ENCODE assay signal across 8 mouse cellular contexts in genomic region chr2:152737306-152738221, GRCm38 (mm10). TPM values are rescaled to one million over a fixed set of nuclear protein-coding genes. Genes with fewer than 3 reads are reported as not detected.
DNase-seq lines count a peak whose midpoint lies in the region; ATAC-seq lines count a peak whose summit lies in the region.

No protein-coding gene starts in this region.

- H3K9me3 ChIP-seq in forebrain, embryonic 16.5 days (ENCODE audit: control insufficient read depth, low read length) = no peaks in the 10 kb centered on the region
- no peaks in the 10 kb centered on the region for H3K9me3 ChIP-seq in intestine, embryonic 16.5 days (ENCODE audit: control insufficient read depth, low read length)

- peaks cover 47% of the 10 kb centered on the region for H3K4me1 ChIP-seq in forebrain, embryonic 16.5 days (replicated peaks; ENCODE audit: control insufficient read depth, insufficient read depth, low read length)
- peaks cover 69% of the 10 kb centered on the region for H3K4me1 ChIP-seq in intestine, embryonic 16.5 days (ENCODE audit: control insufficient read depth, insufficient read depth, low read length)

- peak; percentile 47 to 80 for DNase-seq in adrenal gland, adult (ENCODE audit: inconsistent age in 2 of 2, low spot score in 1 of 2)
- DNase-seq in adrenal gland, adult 8-10 months = no peak
- DNase-seq in MEL-GATA-1-ER (ENCODE audit: extremely low read depth, low read depth) = peak; percentile 34
- DNase-seq in layer of hippocampus, adult 9-11 months = no peak

- H3K4me3 ChIP-seq in forebrain, embryonic 16.5 days (replicated peaks; ENCODE audit: low read length) = peak overlapping the region; percentile 49
- peak overlapping the region; percentile 71 for H3K4me3 ChIP-seq in intestine, embryonic 16.5 days (ENCODE audit: low read length)
- H3K4me3 ChIP-seq in macrophage (ENCODE audit: inconsistent target) = peak overlapping the region; percentile 33

- H3K36me3 ChIP-seq in forebrain, embryonic 16.5 days (ENCODE audit: control insufficient read depth, insufficient read depth) = no peaks in the 10 kb centered on the region
- no peaks in the 10 kb centered on the region for H3K36me3 ChIP-seq in intestine, embryonic 16.5 days (ENCODE audit: control insufficient read depth, insufficient read depth, low read length)
- no peaks in the 10 kb centered on the region for H3K36me3 ChIP-seq in macrophage (ENCODE audit: inconsistent target)

- H3K4me2 ChIP-seq in forebrain, embryonic 16.5 days (ENCODE audit: low read length) = peak overlapping the region; percentile 87
- H3K4me2 ChIP-seq in intestine, embryonic 16.5 days (ENCODE audit: low read depth, low read length) = peak overlapping the region; percentile 87

- peak overlapping the region; percentile 34 for H3K9ac ChIP-seq in forebrain, embryonic 16.5 days (replicated peaks; ENCODE audit: low read depth, low read length)
- peak overlapping the region; percentile 88 for H3K9ac ChIP-seq in intestine, embryonic 16.5 days (ENCODE audit: low read depth, low read length)

- peaks cover 10% of the 10 kb centered on the region; the same call in 1 of the 2 replicates for H3K27me3 ChIP-seq in forebrain, embryonic 16.5 days (replicated peaks; ENCODE audit: control insufficient read depth, insufficient read depth, low read length)
- H3K27me3 ChIP-seq in intestine, embryonic 16.5 days (replicated peaks; ENCODE audit: control insufficient read depth, insufficient read depth, low read length) = no peaks in the 10 kb centered on the region

- H3K79me2 ChIP-seq in macrophage (ENCODE audit: inconsistent target) = peaks cover 21% of the 10 kb centered on the region

- 0 out of 2 replicates have a peak overlapping the region, but pooled peaks have one; percentile 21 for H3K27ac ChIP-seq in forebrain, embryonic 16.5 days (ENCODE audit: low read length)
- H3K27ac ChIP-seq in intestine, embryonic 16.5 days (ENCODE audit: low read length) = peak overlapping the region; percentile 96
- no peak overlapping the region for H3K27ac ChIP-seq in macrophage

- ATAC-seq in forebrain, embryonic 16.5 days = no peak
- ATAC-seq in intestine, embryonic 16.5 days = no peak
- no peak for ATAC-seq in monocyte, adult 5-6 weeks (replicated peaks; ENCODE audit: insufficient number of reproducible peaks, low FRiP score, low TSS enrichment, poor library complexity, severe bottlenecking)

- 24% methylated on average over 10 of the region's 10 CpGs for WGBS in forebrain, embryonic 16.5 days
- 13% methylated on average over 10 of the region's 10 CpGs for WGBS in intestine, embryonic 16.5 days
- 66% methylated on average over 10 of the region's 10 CpGs for WGBS in macrophage (ENCODE audit: missing documents)

RNA-seq across cellular contexts. Expression of gene Id1, which starts 1.5 kb away (rescaled TPM):
- total RNA-seq in adrenal gland, adult 8-10 months (2022) = 10 to 100 TPM; 38.9 to 74.3 (median 55.1) TPM
- 22.3 and 26.0 TPM in 2 replicates for polyA plus RNA-seq in forebrain, embryonic 16.5 days (2015; fragmentation: Nextera tagmentation; extraction: Ambion mirVana)
- 96.1 and 107 TPM in 2 replicates for polyA plus RNA-seq in intestine, embryonic 16.5 days (2015; fragmentation: Nextera tagmentation; extraction: Ambion mirVana)
- total RNA-seq in macrophage (2018; cell fraction: chromatin; rRNA removed) = 1 to 10 TPM in 10 of 26 experiments, under 1 TPM in 6, not detected in 10; 0.68 to 5.0 (median 1.2) TPM
- total RNA-seq in macrophage (2018; cell fraction: cytosol; rRNA removed) = 1 to 10 TPM in 5 of 26 experiments, under 1 TPM in 18, not detected in 3; 0.15 to 1.9 (median 0.52) TPM
- 10 to 100 TPM in 2 of 26 experiments, 1 to 10 TPM in 5, under 1 TPM in 8, not detected in 11; 0.63 to 45.8 (median 0.98) TPM for total RNA-seq in macrophage (2018; cell fraction: nucleus; rRNA removed)
- polyA plus RNA-seq in macrophage (2018) = 0.27 to 88.3 TPM (median 0.39 TPM) in 3 replicates
- total RNA-seq in monocyte, adult 5-6 weeks (2017) = 3.7 to 18.6 TPM (median 15.7 TPM) in 3 replicates

RNA-seq across cellular contexts. Expression of gene Cox4i2, which starts 16.4 kb away (rescaled TPM):
- total RNA-seq in adrenal gland, adult 8-10 months (2022) = 1 to 10 TPM; 1.3 to 4.4 (median 2.7) TPM
- 4.7 and 6.0 TPM in 2 replicates for polyA plus RNA-seq in forebrain, embryonic 16.5 days (2015; fragmentation: Nextera tagmentation; extraction: Ambion mirVana)
- polyA plus RNA-seq in intestine, embryonic 16.5 days (2015; fragmentation: Nextera tagmentation; extraction: Ambion mirVana) = 14.8 and 15.3 TPM in 2 replicates
- not detected for total RNA-seq in macrophage (2018; cell fraction: chromatin; rRNA removed)
- total RNA-seq in macrophage (2018; cell fraction: cytosol; rRNA removed) = not detected
- total RNA-seq in macrophage (2018; cell fraction: nucleus; rRNA removed) = not detected
- not detected in 3 replicates for polyA plus RNA-seq in macrophage (2018)
- not detected in 3 replicates for total RNA-seq in monocyte, adult 5-6 weeks (2017)

RNA-seq across cellular contexts. Expression of gene Mcts2, which starts 50.7 kb away (rescaled TPM):
- 10 to 100 TPM; 28.1 to 32.3 (median 29.7) TPM for total RNA-seq in adrenal gland, adult 8-10 months (2022)
- polyA plus RNA-seq in forebrain, embryonic 16.5 days (2015; fragmentation: Nextera tagmentation; extraction: Ambion mirVana) = 29.3 and 32.8 TPM in 2 replicates
- 18.9 and 25.1 TPM in 2 replicates for polyA plus RNA-seq in intestine, embryonic 16.5 days (2015; fragmentation: Nextera tagmentation; extraction: Ambion mirVana)
- total RNA-seq in macrophage (2018; cell fraction: chromatin; rRNA removed) = 10 to 100 TPM in 25 of 26 experiments, 1 to 10 TPM in 1; 7.2 to 30.7 (median 17.4) TPM
- total RNA-seq in macrophage (2018; cell fraction: cytosol; rRNA removed) = 1 to 10 TPM in 3 of 26 experiments, under 1 TPM in 21, not detected in 2; 0.17 to 1.6 (median 0.44) TPM
- total RNA-seq in macrophage (2018; cell fraction: nucleus; rRNA removed) = 10 to 100 TPM in 8 of 26 experiments, 1 to 10 TPM in 18; 1.8 to 22.4 (median 8.5) TPM
- 0.46 to 1.1 TPM (median 0.52 TPM) in 3 replicates for polyA plus RNA-seq in macrophage (2018)
- 10.0 to 12.9 TPM (median 10.6 TPM) in 3 replicates for total RNA-seq in monocyte, adult 5-6 weeks (2017)

Comparison
In these comparisons a context has a peak if more than half of its experiments do, and no peak if none do; other contexts are left out.
1. DNase-seq: peak in adrenal gland, adult (2 of 2) and MEL-GATA-1-ER (single experiment); none in adrenal gland, adult 8-10 months (single experiment) and layer of hippocampus, adult 9-11 months (single experiment).
2. Peak in every context shown above with its lines, with median percentiles within 50 percentile points of each other: H3K4me3 ChIP-seq.